Mouse (Mus musculus) yolk sac, embryonic 10.5 days (tissue): ENCODE data around the gene Gfi1b.
A peak's percentile ranks its signal among the peaks of the same experiment; 100 is the strongest.

ENCODE experiments used
- DNase-seq: peaks from one replicate; pipeline ENCODE4 v3.0.0-alpha.2; 2017; ENCODE audit warnings: low spot score

Gfi1b gene

DNA sequence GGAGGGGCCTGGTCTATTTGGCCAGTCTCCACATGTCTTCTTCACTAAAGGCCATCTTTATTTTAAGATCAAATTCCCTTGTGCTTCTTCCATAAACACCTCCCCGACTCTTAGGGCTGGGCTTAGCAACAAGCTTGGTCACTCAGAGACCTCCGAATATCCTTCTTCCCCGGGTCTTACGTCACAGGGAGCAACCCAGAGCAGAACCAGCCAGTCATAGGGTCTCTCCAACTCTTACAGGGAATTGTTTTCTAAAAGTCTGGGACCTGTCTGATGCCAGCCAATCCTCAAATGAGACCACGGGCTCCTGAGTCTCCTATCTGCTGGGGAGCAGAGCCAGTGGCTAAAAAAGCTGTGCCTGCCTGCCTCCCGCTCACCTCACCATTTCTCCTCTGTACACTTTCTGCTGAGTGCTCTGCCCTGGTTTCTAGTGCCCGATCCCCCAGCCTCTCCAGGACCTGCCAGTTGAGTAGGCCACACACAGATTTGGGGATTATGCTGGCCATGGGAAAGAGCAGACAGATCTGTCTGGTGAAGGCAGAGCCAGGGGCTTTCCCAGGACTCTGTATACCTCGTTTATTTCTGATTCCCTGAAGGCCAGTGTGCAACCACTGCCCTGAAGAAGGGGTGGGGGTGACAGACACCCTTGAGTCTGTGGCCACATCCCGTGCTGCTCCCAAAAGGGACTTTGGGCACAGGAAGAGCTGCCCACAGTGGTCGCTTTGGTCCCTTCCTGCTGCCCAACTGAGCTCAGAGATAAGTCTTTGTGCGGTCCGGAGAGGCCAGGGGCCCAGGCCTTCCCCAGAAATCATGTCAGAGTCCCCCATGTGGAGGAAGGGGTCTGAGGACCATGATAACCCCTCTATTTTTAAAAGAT, 22.9 kb downstream of the Gfi1b start:
- no peak for DNase-seq

DNA sequence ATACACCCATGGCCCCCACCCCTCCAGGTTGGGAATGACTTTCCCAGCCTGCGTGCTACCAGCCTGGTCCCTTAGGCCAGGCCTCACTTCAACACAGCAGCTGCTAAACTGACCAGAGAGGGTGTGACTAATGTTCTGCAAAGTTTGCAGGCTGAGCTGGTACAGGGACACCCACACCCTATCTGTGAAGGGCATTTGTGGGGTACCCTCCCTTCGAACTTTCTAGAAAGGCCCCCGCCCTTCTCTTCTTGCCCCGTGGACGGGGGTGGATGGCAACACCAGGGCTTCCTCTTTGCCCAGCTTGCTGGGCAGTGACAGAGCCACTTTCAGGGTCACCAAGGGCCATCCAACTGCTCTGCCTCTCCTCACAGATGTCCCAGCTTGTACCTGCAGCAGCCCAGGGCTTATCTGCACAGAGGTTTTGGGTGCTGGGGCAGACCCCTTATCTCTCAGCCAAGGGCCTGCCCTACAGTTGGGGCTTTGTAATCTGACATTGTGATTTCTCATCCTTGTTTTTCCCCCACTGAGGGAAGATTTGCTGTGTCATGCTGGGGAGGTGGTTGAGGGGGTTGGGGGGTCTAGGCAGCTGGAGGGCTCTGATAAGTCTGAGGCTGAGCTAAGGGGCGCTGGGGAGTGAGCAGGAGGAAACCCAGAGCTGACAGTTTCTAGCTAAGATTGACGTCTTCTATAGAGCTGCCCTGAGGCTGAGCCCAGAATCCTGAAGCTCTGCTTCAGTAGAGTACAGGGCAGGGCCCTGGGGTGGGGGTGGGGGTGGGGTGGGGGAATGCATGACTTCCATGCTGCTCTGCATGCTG, 23.8 kb downstream of the Gfi1b start:
- DNase-seq = peak; percentile 54

DNA sequence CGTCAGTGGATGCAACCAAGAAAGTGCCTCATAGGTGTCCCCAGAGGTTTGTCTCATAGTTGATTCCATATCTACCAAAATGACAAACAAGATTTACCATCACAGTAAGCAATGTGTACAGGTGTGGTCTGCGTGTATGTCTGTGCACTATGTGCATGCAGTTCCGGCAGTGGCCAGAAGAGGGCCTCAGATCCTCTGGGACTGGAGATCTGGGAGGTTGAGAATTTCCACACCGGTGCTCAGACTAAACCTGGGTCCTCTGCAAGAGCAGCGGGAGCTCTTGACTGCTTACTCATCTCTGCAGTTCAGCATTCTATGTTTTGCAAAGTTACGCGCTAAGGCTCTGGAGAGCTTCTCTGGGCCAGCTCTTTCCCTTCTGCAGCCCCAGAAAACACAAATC, 24.8 kb downstream of the Gfi1b start:
- no peak for DNase-seq

DNA sequence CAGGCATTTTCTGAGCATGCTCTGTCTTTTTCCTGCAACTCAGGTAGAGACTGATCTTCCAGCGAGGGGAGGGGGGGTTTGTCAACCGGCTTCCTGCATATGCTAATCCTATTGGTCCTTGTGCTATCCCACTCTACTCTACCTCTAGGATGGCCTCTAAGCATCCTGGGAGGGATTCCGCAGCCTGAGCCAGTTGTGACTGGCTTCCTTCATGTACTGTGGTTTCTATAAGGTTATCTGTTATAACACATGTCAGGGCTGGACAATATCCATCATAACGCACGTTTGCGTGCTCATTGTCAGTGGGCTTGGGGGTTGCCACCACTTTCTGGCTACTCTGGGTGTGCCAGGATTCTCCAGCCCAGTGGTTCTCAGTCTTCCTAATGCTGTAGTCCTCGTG, 25.8 kb downstream of the Gfi1b start:
- no peak for DNase-seq

DNA sequence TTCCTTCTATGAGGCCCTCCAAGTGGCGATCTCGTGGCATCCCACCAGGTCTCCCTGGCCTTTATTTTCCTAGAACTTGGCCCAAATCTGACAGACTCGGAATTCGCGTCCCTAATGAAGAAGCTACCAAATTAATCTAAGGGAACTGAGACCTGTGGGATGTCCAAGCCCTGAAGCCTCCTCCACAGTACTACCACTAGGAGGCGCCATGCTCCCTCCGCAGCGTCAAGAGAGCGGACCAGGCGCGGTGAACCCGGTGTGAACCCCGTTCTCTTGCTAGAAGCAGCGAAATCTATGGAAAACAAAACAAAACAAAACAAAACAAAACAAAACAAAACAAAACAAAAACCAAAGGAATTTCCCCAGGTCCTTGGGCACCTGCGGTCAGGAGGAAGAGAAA, 29.0 kb downstream of the Gfi1b start:
- peak; percentile 56 for DNase-seq

DNA sequence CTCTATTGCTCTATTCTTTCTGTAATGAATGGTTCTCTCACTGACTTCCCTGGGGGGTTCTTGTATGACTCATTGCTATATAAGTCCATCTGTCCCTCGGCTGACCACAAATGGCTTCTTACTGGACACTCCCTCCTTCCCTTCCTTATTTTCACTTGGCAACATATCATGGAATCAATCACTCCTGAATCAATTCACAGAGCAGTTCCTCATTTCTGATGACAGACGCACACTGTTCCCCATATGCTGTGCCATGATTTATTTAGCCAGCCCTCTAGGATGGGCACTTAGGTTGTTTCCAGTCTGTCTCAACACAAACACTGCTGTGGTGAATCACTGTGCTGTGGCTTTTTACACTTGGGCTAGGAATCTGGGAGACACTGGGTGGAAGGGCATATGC, 30.3 kb downstream of the Gfi1b start:
- no peak for DNase-seq

DNA sequence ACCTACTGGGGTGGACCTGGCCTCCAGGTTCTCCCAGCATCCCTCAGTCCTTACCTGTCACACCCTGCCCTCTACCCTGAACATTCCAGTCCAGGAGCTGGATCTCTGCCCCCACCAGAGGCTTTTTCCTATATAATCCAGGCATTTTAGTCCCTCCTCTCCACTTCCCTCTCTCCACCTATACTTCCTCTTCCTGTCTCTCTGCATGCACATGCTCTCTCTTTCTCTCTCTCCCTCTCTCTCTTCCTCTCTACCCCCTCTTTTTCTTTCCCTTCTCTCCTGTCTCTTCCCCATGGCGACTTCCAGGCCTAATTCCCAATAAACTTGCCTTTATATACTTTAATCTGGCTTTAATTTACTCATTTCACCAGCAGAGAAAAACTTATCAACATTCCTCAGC, 33.2 kb downstream of the Gfi1b start:
- DNase-seq = no peak

DNA sequence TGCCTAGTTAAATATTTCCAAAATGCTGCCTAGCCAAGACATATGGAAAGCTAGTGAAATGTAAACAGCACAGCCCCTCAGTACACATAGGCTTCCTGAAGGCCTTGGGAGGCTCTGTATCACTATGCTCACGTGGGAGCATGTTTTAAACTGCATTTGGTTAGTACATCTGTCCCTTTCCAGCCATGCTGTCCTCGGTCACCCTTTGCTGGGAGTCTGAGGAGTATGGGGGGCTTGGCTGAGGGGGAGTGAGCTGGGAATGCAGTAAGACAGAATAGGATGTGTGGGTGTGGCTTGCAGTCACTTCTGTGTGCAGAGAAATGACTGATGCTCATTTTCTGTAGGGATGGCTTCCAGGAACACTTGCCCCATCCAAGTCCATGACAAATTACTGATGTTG, 36.1 kb downstream of the Gfi1b start:
- DNase-seq = peak; percentile 41

DNA sequence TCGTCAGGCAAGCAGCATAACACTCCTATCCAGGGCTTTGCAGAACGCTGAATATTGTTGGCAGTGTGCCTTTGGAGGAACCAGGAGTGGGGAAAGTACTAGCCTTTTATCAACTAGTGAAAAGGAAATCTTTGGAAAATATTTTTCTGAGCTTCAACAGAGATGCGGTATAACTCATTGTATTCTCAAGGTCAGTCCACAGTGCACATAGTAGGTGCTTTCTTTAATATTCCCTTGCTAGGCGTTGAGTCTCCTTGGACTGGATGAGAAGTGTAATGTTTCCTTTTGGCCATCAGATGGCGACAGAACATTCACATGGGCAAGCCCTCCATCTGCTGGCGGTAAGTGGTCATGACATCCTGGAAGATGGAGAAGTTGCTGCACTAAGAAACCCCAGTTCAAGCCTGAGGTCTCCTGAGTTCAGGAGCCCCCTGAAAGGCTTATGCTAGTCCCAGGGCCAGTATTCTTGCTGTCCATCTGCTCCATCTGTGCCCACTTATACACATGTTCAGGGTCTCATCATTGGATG, 36.7 kb downstream of the Gfi1b start:
- no peak for DNase-seq

DNA sequence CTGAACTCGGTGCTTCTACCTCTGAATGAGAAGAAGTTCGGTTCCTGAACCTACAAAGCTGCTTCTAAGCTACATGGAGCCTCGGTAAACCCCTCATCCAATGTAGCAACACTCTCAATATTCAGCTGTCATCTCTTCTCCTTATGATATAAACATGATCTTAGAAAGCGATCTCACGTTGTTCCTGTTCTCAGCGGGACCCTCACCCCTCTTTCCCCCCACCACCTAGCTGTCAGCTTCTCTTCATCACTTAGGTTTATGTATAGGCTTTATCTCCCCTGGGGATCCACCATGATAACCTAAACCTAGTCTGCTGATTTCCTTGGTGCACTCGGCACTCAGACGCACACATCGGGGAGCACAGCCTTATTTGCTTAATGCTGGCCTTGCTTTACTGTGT, 38.1 kb downstream of the Gfi1b start, which contains the start of gene Gtf3c5:
TSS of gene Gtf3c5 (minus strand) at position 101 of the 400 bp plus-strand sequence.
- no peak for DNase-seq

DNA sequence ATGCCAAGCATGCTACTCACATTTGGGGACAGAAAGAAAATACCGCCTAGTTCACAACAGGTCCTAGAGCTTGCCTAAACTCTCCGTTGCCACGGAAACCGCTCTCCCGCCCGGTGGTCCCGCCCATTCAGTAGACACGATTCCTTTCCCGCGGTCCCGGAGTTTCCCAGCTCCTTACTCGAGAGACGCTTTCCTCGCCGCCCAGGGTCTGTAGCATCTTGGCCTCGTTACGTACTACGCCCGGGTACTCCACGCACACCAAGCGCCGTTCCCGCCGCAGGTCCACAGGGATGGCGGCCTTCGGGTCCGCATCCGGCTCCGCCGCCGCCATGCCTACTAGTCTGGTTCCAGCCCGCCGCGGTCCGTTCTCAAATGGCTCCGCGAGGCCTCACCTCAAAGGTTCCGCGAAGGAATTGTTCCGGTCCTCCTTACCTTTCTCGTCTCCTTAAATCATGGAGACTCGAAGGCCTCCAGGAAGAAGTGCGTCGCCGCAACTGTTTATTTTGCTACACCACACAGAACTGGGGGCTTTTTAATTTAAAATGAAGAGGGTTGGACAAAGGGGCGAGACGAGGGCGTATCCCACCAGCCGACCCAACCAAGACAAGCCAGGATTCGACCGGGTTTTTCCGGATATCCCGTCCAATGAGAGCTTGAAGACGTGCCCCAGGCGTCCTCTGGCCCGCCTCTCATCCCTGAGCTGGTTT, 39.0 kb downstream of the Gfi1b start:
- peak; percentile 91 for DNase-seq

DNA sequence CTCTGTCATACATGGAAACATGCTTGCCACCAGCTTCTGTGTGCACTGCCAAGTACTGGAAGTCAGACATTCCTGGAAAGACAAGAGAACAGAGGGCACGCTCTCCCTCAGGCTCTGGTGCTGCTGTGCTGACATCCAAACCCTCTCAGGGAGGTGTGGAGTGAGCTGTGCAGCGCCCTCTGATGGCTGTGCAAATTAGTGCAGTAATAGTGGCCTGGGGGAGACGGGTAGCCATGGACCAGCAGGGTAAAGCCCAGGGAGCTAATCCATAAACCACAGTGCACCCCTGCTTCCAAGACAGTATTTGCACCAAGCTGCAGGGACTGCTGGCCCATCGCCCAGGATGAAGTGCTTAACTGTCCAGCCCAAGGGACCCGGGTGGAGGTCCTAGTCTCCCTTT, 43.8 kb downstream of the Gfi1b start:
- no peak for DNase-seq

DNA sequence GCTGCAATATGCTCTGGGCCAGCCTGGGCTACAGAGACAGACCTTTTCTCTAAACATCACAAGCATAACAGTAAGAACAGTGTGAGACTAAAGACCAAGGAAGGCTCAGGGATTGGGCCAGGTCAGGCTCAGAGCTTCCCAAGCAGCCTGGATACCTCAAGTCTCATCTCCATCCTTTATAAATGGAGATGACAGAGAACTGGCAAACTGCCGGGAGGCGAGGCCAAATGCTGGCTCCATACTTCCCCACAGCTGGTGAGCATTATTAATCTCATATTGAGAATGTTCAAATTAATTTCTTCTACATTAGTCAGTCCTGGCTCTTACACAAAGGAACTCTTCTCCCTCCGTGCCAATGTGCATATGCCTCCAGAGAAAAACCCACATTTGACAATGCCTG, 45.0 kb downstream of the Gfi1b start:
- DNase-seq = no peak

DNA sequence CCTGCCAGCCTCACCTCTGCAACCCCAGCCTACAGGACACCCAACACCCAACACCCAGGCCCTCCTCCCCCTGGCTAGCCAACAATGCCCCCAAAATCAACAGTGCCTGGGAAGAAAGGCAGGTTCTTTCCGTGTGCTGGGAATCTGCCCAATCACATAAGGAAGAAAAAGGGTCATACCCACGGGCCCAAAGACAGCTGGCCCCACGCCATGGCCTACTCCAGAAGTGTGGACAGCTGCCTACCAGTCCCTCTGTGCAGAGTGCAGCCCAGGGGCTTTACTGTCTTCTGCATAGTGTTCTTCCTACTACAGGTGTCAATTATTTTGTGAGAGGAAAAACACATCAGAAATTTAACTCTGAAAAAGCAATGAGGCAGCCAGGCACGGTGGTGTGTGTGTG, 46.4 kb downstream of the Gfi1b start:
- no peak for DNase-seq

DNA sequence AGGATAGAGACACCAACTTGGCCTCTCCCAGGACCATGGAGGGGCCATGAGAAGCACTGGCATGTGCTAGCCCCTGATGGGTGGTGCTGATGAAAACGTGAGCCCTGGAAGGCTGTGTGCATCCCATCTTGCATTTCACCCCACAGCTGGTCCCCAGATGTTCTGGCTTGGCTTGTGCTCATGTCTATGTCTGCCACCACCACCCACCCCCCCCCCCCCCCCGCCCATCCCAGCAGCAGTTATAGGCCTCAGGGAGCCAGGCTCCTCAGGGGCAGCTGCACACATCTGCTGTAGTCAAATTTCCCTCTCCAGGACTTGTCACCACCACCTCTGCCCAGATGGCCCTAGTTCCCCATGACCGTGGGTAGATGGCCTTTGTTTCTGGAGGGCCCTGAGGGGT, 51.9 kb downstream of the Gfi1b start:
- no peak for DNase-seq

DNA sequence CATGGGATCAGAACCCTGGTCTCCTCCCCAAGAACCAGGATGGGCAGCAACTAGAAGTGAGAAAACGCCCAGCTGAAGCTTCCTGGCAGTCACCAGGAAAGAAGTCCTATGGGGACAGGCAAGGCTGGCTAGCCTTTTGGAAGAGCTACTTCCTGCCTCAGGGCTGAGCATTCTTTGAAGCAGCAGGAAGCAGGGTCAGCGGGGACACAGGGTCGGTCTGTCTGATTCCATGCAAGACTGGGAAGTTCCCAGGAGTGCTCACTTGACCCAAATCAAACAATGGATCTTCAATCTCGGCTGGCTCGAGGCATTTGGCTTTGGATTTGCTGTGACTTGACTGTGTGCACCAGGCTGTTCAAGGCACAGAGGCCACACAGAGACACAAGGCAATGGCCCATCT, 55.2 kb downstream of the Gfi1b start:
- DNase-seq = no peak

DNA sequence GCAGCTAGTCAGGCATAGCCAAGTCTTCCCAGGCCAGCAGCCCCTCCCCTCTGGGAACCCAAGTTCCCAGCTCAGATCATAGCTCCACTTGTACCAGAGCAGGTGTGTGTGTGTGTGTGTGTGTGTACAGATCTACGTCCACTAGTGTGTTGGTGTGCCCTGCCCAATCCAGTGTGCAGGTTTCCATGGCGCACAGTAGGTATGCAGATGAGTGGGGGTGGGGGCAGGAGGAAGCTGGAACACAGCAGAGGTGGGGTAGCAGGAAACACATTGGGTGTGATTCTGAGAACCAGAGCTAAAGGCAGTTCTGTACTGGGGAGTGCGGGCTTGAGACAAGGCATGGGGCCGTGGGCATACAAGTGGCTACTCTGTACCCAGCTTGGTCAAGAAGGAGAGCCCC, 57.4 kb downstream of the Gfi1b start:
- DNase-seq = no peak

DNA sequence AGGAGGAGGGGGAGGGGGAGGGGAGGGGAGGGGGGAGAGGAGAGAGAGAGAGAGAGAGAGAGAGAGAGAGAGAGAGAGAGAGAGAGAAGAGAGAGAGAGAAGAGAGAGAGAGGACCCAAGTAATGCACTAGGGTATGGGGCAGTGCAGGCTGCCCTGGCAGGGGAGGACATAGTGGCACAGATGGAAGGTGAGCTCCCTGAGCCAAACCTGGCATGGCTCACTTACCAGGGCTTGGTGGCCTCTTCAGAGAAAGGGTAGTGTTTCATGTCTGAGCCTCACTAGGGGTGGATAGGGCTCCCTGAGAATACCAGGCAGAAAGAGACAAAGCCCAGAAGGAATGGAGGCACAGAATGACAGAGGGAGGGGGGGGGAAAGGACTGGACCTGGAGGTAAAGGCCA, 58.0 kb downstream of the Gfi1b start:
- no peak for DNase-seq

DNA sequence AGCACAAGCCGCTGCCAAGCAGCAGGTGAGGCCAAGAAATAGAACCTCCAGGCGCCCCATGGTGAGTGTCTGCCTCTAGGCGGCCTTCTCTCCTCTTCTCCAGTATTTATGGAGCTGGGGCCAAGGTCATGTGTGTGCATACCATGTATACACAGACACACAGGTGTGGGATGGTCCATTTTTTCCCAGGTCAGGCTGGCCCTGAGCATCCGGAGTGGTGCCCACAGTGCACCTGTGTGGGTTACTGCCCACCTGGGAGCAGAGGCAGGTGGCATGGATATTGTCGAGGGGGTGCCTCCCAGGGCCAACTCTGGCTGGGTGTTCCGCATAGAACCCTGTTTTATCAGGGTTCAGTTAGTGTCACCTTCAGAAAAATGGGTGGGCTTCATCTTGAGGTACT, 58.5 kb downstream of the Gfi1b start, which contains the start of gene Cel:
TSS of gene Cel (minus strand) at position 101 of the 400 bp plus-strand sequence.
- DNase-seq = no peak
